Mouse (Mus musculus) lung, postnatal 10 days (tissue): ENCODE data around the gene Ptprq.
A peak's percentile ranks its signal among the peaks of the same experiment; 100 is the strongest.

ENCODE experiments used
- DNase-seq: peaks from one replicate; pipeline ENCODE4 v3.0.0; 2021

Gene Ptprq

GRCm38 (mm10) chr10:107626648-107627047 lies 93.2 kb downstream of the Ptprq start:
- peak; percentile 10 for DNase-seq

GRCm38 (mm10) chr10:107624211-107624610 lies 95.6 kb downstream of the Ptprq start:
- DNase-seq, result no peak

- DNase-seq, result no peak
Observed at GRCm38 (mm10) chr10:107615460-107615859, 104.4 kb downstream of the Ptprq start.

GRCm38 (mm10) chr10:107601371-107601770 lies 118.5 kb downstream of the Ptprq start:
- DNase-seq, result no peak

GRCm38 (mm10) chr10:107583360-107583759 lies 136.5 kb downstream of the Ptprq start:
- DNase-seq, result no peak

GRCm38 (mm10) chr10:107569044-107569443 lies 150.8 kb downstream of the Ptprq start:
- no peak for DNase-seq

GRCm38 (mm10) chr10:107568261-107568660 lies 151.6 kb downstream of the Ptprq start:
- no peak for DNase-seq

GRCm38 (mm10) chr10:107562875-107563274 lies 157.0 kb downstream of the Ptprq start:
- no peak for DNase-seq

- DNase-seq, result no peak
Observed at GRCm38 (mm10) chr10:107560881-107561280, 159.0 kb downstream of the Ptprq start.

GRCm38 (mm10) chr10:107543026-107543425 lies 176.8 kb downstream of the Ptprq start:
- DNase-seq, result no peak

- no peak for DNase-seq
Observed at GRCm38 (mm10) chr10:107528758-107529157, 191.1 kb downstream of the Ptprq start.

GRCm38 (mm10) chr10:107519216-107519615 lies 200.6 kb downstream of the Ptprq start:
- no peak for DNase-seq

GRCm38 (mm10) chr10:107516641-107517040 lies 203.2 kb downstream of the Ptprq start:
- no peak for DNase-seq

GRCm38 (mm10) chr10:107514735-107515134 lies 205.1 kb downstream of the Ptprq start:
- no peak for DNase-seq

GRCm38 (mm10) chr10:107506397-107506796 lies 213.5 kb downstream of the Ptprq start:
- DNase-seq, result no peak

GRCm38 (mm10) chr10:107503430-107503829 lies 216.4 kb downstream of the Ptprq start:
- no peak for DNase-seq

- DNase-seq, result no peak
Observed at GRCm38 (mm10) chr10:107502193-107502592, 217.7 kb downstream of the Ptprq start.

GRCm38 (mm10) chr10:107499656-107500055 lies 220.2 kb downstream of the Ptprq start:
- peak; percentile 21 for DNase-seq

- no peak for DNase-seq
Observed at GRCm38 (mm10) chr10:107496402-107496801, 223.4 kb downstream of the Ptprq start.

- DNase-seq, result no peak
Observed at GRCm38 (mm10) chr10:107494568-107494967, 225.3 kb downstream of the Ptprq start, which contains the start of gene Myf6. Gene Myf6 (minus strand): TSS chr10:107494737.

GRCm38 (mm10) chr10:107493580-107494474 lies 226.0 kb downstream of the Ptprq start:
- DNase-seq, result no peak

GRCm38 (mm10) chr10:107492867-107493579 lies 226.8 kb downstream of the Ptprq start:
- DNase-seq, result no peak

- DNase-seq, result no peak
Observed at GRCm38 (mm10) chr10:107488654-107489315, 231.1 kb downstream of the Ptprq start.
